Mouse (Mus musculus): Measurements from ENCODE around the gene Igfbp2. TPM values are rescaled to one million over a fixed set of nuclear protein-coding genes. Genes with fewer than 3 reads are reported as not detected.

Igfbp2 gene
- polyA plus RNA-seq, 1 experiment from 2014 or later, result 51.4 TPM

- no peak overlapping the region for H3K4me2 ChIP-seq (replicated peaks; ENCODE audit: low read depth, low read length)
- no peak for TF ChIP-seq EP300 (IDR thresholded peaks at IDR 0.05)
- TF ChIP-seq CTCF (IDR thresholded peaks at IDR 0.05), result no peak
- H3K36me3 ChIP-seq (ENCODE audit: insufficient read depth, low read length), result no peaks in the 10 kb centered on the region; the same call in 1 of the 2 replicates
- H3K4me3 ChIP-seq (ENCODE audit: low read depth, low read length), result no peak overlapping the region
- no peak for ATAC-seq
- H3K27ac ChIP-seq (ENCODE audit: low read length), result no peak overlapping the region
- no peaks in the 10 kb centered on the region for H3K9me3 ChIP-seq (ENCODE audit: low read length)
- no peaks in the 10 kb centered on the region for H3K27me3 ChIP-seq (replicated peaks; ENCODE audit: insufficient read depth, low read length)
- no peak overlapping the region for H3K9ac ChIP-seq (replicated peaks; ENCODE audit: low read depth)
- DNase-seq (ENCODE audit: low spot score), result no peak
- no peaks in the 10 kb centered on the region for H3K4me1 ChIP-seq (ENCODE audit: insufficient read depth, low read depth, low read length)
- 78% methylated on average over 10 of the region's 10 CpGs for WGBS
Measured at GRCm38 (mm10) chr1:72855729-72856128, 31.4 kb downstream of the Igfbp2 start.

GRCm38 (mm10) chr1:72856209-72856909 lies 32.1 kb downstream of the Igfbp2 start:
- no peak for DNase-seq (ENCODE audit: low spot score)
- Histone ChIP-seq H3K9me3 (ENCODE audit: low read length) (no peaks in the 10 kb centered on the region), H3K27ac (ENCODE audit: low read length) (no peak overlapping the region), H3K9ac (replicated peaks; ENCODE audit: low read depth) (no peak overlapping the region), H3K4me1 (ENCODE audit: insufficient read depth, low read depth, low read length) (no peaks in the 10 kb centered on the region), H3K4me2 (replicated peaks; ENCODE audit: low read depth, low read length) (no peak overlapping the region), H3K36me3 (ENCODE audit: insufficient read depth, low read length) (no peaks in the 10 kb centered on the region; the same call in 1 of the 2 replicates), H3K4me3 (ENCODE audit: low read depth, low read length) (no peak overlapping the region), H3K27me3 (replicated peaks; ENCODE audit: insufficient read depth, low read length) (no peaks in the 10 kb centered on the region)
- ATAC-seq, result no peak
- 67% methylated on average over 19 of the region's 19 CpGs for WGBS
- TF ChIP-seq CTCF (IDR thresholded peaks at IDR 0.05) (no peak), EP300 (IDR thresholded peaks at IDR 0.05) (no peak)

GRCm38 (mm10) chr1:72857142-72857541 lies 32.8 kb downstream of the Igfbp2 start:
- TF ChIP-seq EP300 (IDR thresholded peaks at IDR 0.05) (no peak), CTCF (IDR thresholded peaks at IDR 0.05) (no peak)
- Histone ChIP-seq H3K36me3 (ENCODE audit: insufficient read depth, low read length) (no peaks in the 10 kb centered on the region; the same call in 1 of the 2 replicates), H3K27ac (ENCODE audit: low read length) (no peak overlapping the region), H3K4me3 (ENCODE audit: low read depth, low read length) (no peak overlapping the region), H3K27me3 (replicated peaks; ENCODE audit: insufficient read depth, low read length) (no peaks in the 10 kb centered on the region), H3K9ac (replicated peaks; ENCODE audit: low read depth) (no peak overlapping the region), H3K4me2 (replicated peaks; ENCODE audit: low read depth, low read length) (no peak overlapping the region), H3K4me1 (ENCODE audit: insufficient read depth, low read depth, low read length) (no peaks in the 10 kb centered on the region), H3K9me3 (ENCODE audit: low read length) (no peaks in the 10 kb centered on the region)
- WGBS, result 72% methylated on average over 7 of the region's 7 CpGs
- ATAC-seq (no peak), DNase-seq (ENCODE audit: low spot score) (no peak)

- TF ChIP-seq CTCF (IDR thresholded peaks at IDR 0.05), result no peak
- TF ChIP-seq EP300 (IDR thresholded peaks at IDR 0.05), result no peak
- no peak overlapping the region for H3K4me2 ChIP-seq (replicated peaks; ENCODE audit: low read depth, low read length)
- WGBS, result 63% methylated on average over 5 of the region's 5 CpGs
- no peaks in the 10 kb centered on the region for H3K27me3 ChIP-seq (replicated peaks; ENCODE audit: insufficient read depth, low read length)
- H3K9ac ChIP-seq (replicated peaks; ENCODE audit: low read depth), result no peak overlapping the region
- H3K27ac ChIP-seq (ENCODE audit: low read length), result no peak overlapping the region
- ATAC-seq (no peak), DNase-seq (ENCODE audit: low spot score) (no peak)
- no peak overlapping the region for H3K4me3 ChIP-seq (ENCODE audit: low read depth, low read length)
- no peaks in the 10 kb centered on the region; the same call in 1 of the 2 replicates for H3K36me3 ChIP-seq (ENCODE audit: insufficient read depth, low read length)
- H3K9me3 ChIP-seq (ENCODE audit: low read length), result no peaks in the 10 kb centered on the region
- no peaks in the 10 kb centered on the region for H3K4me1 ChIP-seq (ENCODE audit: insufficient read depth, low read depth, low read length)
Measured at GRCm38 (mm10) chr1:72857631-72858030, 33.3 kb downstream of the Igfbp2 start.

GRCm38 (mm10) chr1:72858286-72858685 lies 34.0 kb downstream of the Igfbp2 start:
- DNase-seq (ENCODE audit: low spot score), result no peak
- ATAC-seq, result no peak
- no peak overlapping the region for H3K4me3 ChIP-seq (ENCODE audit: low read depth, low read length)
- H3K27ac ChIP-seq (ENCODE audit: low read length), result no peak overlapping the region
- WGBS, result 83% methylated on average over 9 of the region's 9 CpGs
- TF ChIP-seq EP300 (IDR thresholded peaks at IDR 0.05), result no peak
- TF ChIP-seq CTCF (IDR thresholded peaks at IDR 0.05), result no peak
- H3K4me1 ChIP-seq (ENCODE audit: insufficient read depth, low read depth, low read length), result no peaks in the 10 kb centered on the region
- no peaks in the 10 kb centered on the region for H3K27me3 ChIP-seq (replicated peaks; ENCODE audit: insufficient read depth, low read length)
- no peak overlapping the region for H3K9ac ChIP-seq (replicated peaks; ENCODE audit: low read depth)
- H3K9me3 ChIP-seq (ENCODE audit: low read length), result no peaks in the 10 kb centered on the region
- no peaks in the 10 kb centered on the region; the same call in 1 of the 2 replicates for H3K36me3 ChIP-seq (ENCODE audit: insufficient read depth, low read length)
- H3K4me2 ChIP-seq (replicated peaks; ENCODE audit: low read depth, low read length), result no peak overlapping the region

GRCm38 (mm10) chr1:72858874-72859273 lies 34.6 kb downstream of the Igfbp2 start:
- Histone ChIP-seq H3K9me3 (ENCODE audit: low read length) (no peaks in the 10 kb centered on the region), H3K36me3 (ENCODE audit: insufficient read depth, low read length) (no peaks in the 10 kb centered on the region; the same call in 1 of the 2 replicates), H3K9ac (replicated peaks; ENCODE audit: low read depth) (no peak overlapping the region), H3K27me3 (replicated peaks; ENCODE audit: insufficient read depth, low read length) (no peaks in the 10 kb centered on the region), H3K4me2 (replicated peaks; ENCODE audit: low read depth, low read length) (no peak overlapping the region), H3K4me3 (ENCODE audit: low read depth, low read length) (no peak overlapping the region), H3K27ac (ENCODE audit: low read length) (no peak overlapping the region), H3K4me1 (ENCODE audit: insufficient read depth, low read depth, low read length) (no peaks in the 10 kb centered on the region)
- ATAC-seq, result no peak
- 79% methylated on average over 5 of the region's 5 CpGs for WGBS
- TF ChIP-seq EP300 (IDR thresholded peaks at IDR 0.05) (no peak), CTCF (IDR thresholded peaks at IDR 0.05) (no peak)
- DNase-seq (ENCODE audit: low spot score), result no peak

Data from lung, postnatal 0 days (tissue).